Mouse (Mus musculus) lung, adult 18-20 months (tissue): ENCODE measurements around the gene Stx5a.
A peak's percentile ranks its signal among the peaks of the same experiment; 100 is the strongest.

Experiments
- DNase-seq, 2 experiments: peaks; one replicate each; pipeline ENCODE4 v3.0.0; 2022; ENCODE audit warnings: mixed read lengths in 2 of 2

Stx5a gene

GRCm38 (mm10) chr19:8741243-8741869, at the start of gene Stx5a:
Gene Stx5a (plus strand): TSS chr19:8741413.
- DNase-seq, result peak; percentile 97 to 98

- DNase-seq, result no peak
Measured at GRCm38 (mm10) chr19:8691871-8692539, 49.2 kb upstream of the Stx5a start.

- DNase-seq, result no peak
Measured at GRCm38 (mm10) chr19:8692740-8693139, 48.5 kb upstream of the Stx5a start.

GRCm38 (mm10) chr19:8695330-8695729, 45.9 kb upstream of the Stx5a start:
- DNase-seq, result peak; percentile 77 to 86

GRCm38 (mm10) chr19:8699652-8700051, 41.6 kb upstream of the Stx5a start:
- no peak for DNase-seq

DNA sequence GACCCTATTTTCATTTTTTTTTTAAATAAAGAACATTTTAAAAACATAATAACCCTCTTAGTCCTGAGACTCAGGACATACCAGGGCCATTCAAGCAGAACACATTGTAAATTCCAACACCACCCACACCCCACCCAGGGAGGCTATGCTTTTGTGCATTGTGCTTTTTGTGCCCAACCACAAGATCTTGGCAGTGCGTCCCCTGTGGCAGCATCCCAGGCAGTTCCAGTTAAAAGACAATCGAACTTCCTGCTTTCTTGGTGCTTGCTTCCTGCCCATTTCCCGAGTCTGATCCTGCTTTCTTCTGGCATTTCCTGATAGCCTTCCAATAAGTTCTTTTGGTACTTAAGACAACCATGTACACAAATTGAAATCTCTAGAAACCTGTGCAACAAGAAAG, 38.8 kb upstream of the Stx5a start:
- peak; percentile 80 for DNase-seq

DNA sequence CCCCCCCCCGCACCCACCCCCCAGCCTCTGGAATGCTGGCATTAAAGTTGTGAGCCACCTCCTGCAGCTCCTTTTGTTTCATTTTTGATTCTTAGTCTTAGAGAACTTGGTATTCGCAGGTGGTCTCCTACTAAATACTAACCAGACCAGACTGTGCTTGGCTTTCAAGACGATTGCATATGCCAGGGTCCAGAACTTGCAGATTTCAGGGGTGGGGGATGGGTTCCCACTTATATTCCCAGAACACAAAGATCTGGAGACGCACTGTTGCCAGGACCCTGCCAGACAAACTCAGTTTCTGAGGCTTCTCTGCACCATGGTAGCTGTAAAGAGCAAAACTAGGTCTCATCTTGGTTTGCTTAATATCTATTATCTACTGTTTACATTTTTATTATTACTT, 37.6 kb upstream of the Stx5a start:
- no peak for DNase-seq

DNA sequence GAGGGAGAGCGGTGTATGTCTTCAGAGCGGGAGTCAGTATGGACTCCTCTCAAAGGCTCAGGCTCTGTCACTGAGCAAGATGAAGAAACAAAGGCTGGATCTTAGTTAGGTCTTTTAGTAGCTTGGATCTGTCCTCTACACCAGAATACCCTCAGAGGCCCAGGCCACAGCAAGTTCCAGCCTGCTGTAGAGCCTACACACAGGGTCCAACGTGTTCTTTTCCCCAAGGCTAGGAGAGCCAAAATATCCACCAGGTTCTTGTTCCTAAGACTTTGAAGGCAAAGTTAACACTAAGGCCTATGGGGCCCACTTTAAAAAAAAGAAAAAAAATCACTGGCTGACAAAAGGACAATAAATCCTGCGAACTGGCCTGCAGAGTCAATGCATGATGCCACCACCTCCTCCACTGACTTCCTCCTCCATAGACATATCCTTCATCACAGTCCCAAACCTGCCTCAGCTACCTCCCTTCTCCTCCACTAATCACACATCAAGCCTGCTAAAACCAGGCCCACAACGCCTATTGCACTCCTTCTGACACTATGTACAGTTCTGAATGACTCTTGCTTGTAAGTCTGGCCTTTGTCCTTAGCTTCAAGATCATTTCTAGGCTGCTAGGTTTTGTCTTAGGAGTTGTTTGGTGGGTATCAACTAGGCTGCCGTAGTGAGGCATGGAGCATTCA, 36.0 kb upstream of the Stx5a start:
- DNase-seq, result no peak

- DNase-seq, result no peak
Measured at GRCm38 (mm10) chr19:8706132-8706667, 35.0 kb upstream of the Stx5a start.

GRCm38 (mm10) chr19:8706930-8707329, 34.3 kb upstream of the Stx5a start:
- no peak for DNase-seq

DNA sequence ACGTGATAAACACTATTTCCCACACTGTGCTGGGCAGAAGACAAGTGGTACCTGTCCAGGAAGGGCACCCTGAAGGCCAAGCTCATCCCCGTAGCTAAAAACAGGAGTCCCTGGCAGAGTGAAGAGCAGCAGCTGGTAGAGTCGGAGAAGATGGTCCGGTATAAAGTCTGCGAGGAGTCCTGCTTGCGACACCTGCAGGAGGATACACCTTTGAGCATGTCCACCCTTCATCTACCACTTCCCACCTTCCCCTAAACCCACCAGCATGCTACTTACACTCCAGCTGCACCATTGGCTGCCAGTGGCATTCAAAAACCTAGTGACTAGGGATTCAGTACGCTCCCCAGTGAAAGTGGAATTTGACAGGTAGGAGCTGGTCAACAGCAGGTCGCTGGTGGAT, 32.3 kb upstream of the Stx5a start:
- no peak for DNase-seq

- peak; percentile 64 to 71 for DNase-seq
Measured at GRCm38 (mm10) chr19:8710057-8710456, 31.2 kb upstream of the Stx5a start.

DNA sequence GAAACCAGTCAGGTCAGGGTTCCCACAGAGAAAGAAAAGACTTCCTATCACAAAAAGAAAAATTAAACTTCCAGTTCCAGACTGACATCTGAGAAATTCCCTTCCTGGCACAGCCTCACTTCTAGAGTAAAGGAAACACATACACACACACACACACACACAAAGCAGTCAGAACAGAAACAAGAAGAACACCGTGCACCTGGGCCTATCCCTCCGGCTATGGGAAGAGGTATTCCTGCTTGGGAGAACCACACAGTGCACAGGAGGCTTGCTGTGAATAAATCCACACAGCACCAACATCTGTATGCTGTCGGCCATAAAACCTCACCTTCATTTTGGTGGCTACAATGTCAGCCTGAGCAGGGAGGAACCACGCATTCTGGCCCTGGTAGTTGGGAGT, 29.7 kb upstream of the Stx5a start:
- no peak for DNase-seq

GRCm38 (mm10) chr19:8711949-8712869, 29.0 kb upstream of the Stx5a start:
- no peak for DNase-seq

DNA sequence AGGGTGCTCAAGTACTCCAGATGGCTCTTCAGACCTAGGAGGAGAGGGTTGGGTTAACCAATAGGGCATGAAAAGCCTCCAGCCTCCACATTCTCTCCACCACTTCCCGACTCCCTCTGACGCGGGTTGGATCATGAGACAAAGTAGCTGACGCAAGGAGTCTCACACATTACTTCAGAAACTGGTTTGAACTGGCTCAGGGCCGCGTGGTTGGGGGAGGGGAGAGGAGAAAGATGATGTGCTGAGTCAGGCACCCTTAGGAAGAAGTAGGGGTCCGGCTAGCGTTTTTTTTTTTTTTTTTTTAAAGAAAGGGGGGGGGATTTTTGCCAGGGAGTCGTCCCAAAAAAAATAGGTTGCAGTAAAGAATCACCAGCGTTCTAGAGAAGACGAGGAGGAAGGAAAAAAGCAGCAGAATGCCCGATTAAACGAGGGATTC, 28.3 kb upstream of the Stx5a start:
- DNase-seq, result peak; percentile 92 to 94

DNA sequence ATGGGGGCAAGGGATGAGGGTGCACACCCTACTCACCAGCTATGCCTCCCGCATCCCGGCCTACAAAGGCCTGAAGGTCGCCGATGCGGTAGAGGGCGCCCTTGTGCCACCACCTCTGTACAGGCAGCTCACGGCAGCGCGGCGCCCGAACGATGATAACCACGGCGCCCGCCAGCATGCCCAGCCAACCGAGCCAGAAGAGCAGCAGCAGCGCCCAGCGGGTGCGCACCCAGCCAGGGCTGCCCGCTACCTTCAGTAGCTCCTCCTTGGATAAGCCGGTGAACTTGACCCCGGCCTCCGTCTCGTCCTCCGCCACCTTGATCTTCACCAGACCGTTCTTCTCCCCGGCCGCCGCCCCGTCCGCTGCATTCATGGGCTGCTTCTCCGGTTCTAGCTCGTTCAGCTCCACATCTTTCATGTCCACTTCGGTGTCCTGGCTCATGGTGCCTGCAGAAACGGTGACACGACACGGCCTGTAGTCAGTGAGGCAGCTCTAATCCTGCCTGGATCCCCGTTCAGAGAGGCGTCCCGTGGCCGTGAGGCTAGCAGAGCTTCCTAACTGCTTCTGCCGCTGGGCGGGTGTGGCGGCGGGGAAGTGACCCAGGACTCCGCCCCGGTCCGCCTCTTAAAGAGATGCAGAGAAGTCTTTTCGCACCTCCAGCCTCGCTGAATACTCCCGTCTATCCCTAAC, 27.8 kb upstream of the Stx5a start:
- DNase-seq, result peak; percentile 92 to 95

GRCm38 (mm10) chr19:8713997-8714652, 27.1 kb upstream of the Stx5a start:
- DNase-seq, result no peak

DNA sequence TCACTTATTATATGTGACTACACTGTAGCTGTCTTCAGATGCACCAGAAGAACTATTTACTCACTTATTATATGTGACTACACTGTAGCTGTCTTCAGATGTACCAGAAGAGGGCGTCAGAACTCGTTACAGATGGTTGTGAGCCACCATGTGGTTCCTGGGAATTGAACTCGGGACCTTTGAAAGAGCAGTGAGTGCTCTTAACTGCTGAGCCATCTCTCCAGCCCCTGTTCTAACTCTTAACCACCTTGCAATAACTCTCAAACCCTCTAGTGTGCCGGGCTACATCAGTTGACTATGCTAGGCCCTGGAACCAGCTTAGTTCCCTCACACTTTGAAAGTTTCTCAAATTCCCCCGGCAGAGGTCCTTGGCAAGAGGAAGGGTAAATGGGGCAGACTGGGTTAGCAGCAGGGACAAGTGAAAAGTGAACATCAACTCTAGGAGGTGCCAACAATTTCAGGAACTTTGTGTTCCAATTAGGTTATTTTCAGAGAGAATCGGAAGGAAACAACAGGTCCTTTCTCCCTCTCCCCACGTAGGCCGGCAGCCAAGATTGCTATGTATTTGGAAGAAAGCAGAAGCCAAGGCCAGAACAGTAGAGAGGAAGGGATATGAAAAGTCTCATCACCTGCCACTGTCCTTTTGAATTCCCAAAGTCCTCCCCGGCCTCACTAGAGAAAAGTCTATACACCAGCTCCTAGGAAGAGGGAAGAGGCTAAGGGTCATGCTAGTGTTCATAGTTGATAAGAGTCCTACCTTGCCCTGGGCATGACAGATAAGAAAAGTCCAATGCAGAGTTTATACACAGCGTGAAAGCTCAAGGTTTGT, 26.3 kb upstream of the Stx5a start:
- no peak for DNase-seq

DNA sequence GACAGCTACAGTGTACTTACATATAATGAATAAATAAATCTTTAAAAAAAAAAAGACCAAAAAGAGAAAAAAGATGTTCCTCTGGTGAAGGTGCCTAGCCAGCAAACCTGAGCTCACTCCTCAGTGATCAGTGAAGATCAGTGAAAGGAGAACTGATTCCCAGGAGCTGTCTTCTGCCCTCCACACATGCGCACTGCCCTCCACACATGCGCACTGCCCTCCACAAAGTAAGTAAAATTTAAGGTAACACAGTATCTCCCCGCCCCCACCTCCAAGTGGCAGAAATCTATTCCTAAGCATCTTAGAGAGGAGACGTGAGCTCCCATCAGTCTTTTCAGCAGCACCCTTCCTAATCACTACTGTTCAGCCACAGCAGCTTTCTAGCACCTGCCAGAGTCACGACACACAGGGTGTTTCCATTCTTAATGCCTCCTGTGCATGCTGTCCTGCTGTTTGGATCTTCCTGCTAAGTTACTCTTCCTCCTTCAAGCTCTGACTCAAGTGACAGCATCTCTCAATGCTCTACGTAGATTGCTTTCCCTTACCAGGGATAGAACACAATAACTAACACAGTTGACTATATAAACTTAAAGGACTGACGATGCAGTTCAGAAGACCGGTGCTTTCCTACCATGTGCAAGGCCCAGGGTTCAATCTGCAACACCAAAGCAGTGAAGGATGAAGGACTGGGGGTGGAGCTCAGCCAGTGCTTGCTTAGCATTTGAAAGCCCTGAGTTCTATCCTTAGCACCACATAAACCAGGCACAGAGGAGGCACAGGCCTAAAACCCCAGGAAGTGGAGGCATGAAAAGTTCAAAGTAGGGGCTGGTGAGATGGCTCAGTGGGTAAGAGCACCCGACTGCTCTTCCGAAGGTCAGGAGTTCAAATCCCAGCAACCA, 25.1 kb upstream of the Stx5a start:
- DNase-seq, result no peak
